Mouse (Mus musculus): Measurements from ENCODE around the gene Cmya5. TPM values are rescaled to one million over a fixed set of nuclear protein-coding genes. Genes with fewer than 3 reads are reported as not detected.

Gene Cmya5
- polyA plus RNA-seq, 1 experiment, result 0.04 TPM

DNA sequence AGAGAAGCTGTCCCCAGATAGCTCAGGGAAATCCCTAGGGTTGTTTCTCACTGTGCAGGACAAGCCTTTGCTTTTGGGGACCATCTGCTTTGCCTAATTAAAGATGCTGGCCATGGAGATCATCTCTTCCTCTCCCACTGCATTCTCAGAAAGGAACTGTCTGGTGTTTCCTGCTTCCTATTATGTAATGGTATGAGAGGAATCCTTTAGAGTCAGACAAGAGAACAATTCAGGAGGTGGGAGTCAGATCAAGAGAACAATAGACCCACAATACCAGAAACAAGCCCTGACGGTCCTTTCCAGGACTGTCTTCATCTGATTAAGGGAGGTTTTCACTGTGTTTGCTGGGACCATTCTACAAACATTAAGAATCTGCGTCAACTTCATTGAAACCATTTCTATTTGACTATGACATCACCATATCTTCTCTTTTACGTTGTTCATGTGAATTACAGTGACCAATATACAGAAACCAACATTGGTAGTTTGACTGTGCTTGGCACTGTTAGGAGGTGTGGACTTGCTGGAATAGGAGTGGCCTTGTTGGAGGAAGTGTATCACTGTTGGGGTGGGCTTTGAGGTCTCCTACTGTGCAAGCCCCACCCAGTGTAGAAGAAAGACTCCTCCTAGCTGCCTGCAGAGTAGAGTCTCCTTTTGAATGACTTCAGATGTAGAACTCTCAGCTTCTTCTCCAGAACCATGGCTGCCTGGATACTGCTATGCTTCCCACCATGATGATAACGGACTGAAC lies 42.0 kb downstream of the Cmya5 start:
- H3K27ac ChIP-seq (ENCODE audit: insufficient read depth, low read length), result no peak overlapping the region

DNA sequence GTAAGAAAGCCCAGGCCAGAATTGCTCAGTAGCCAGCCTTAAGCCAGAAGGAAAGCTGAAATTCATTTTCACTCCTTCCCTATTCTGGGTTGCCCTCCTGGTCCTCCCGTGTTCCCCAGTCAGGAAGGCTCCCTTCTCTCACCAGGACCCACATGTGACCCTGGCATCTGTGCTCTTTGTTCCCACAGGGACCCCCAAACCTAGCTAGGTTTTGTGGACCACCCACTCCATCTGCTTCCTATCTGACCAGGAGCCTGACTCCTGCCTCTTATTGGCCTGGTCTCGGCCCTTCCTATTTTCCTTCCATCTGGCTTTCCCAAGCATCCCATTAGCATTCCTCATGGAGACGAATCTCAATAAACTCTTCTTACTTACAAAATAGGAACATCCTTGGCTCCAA lies 45.9 kb downstream of the Cmya5 start:
- no peak overlapping the region for H3K27ac ChIP-seq (ENCODE audit: insufficient read depth, low read length)

More for the DNA sequence above, 42.0 kb downstream of the Cmya5 start:
- Histone ChIP-seq H3K9me3 (replicated peaks; ENCODE audit: control insufficient read depth, insufficient read depth, low read length, poor library complexity, severe bottlenecking) (no peaks in the 10 kb centered on the region), H3K9ac (ENCODE audit: low read depth, poor library complexity, severe bottlenecking) (no peak overlapping the region), H3K4me3 (ENCODE audit: low read depth, low read length) (no peak overlapping the region), H3K4me1 (ENCODE audit: control insufficient read depth, insufficient read depth, low read length) (no peaks in the 10 kb centered on the region), H3K36me3 (ENCODE audit: control insufficient read depth, insufficient read depth, low read length, poor library complexity, severe bottlenecking) (no peaks in the 10 kb centered on the region), H3K27me3 (ENCODE audit: control insufficient read depth, insufficient read depth, low read length, poor library complexity, severe bottlenecking) (no peaks in the 10 kb centered on the region)
- no peak for TF ChIP-seq EP300 (IDR thresholded peaks at IDR 0.05; ENCODE audit: insufficient read depth, low read depth, low read length)
- no peak for TF ChIP-seq CTCF (IDR thresholded peaks at IDR 0.05; ENCODE audit: low read depth, low read length)
- no peak for TF ChIP-seq POLR2A (IDR thresholded peaks at IDR 0.05; ENCODE audit: insufficient read depth, low read length)

DNA sequence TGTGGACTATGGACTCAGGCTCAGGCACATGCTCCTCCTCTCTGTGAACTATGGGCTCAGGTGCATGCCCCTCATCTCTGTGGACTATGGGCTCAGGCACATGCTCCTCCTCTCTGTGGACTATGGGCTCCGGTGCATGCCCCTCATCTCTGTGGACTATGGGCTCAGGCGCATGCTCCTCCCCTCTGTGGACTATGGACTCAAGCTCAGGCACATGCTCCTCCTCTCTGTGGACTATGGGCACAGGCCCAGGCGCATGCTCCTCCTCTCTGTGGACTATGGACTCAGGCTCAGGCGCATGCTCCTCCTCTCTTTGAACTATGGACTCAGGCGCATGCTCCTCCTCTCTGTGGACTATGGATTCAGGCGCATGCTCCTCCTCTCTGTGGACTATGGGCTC lies 47.9 kb downstream of the Cmya5 start:
- Histone ChIP-seq H3K4me3 (ENCODE audit: low read depth, low read length) (no peak overlapping the region), H3K4me1 (ENCODE audit: control insufficient read depth, insufficient read depth, low read length) (no peaks in the 10 kb centered on the region), H3K9me3 (replicated peaks; ENCODE audit: control insufficient read depth, insufficient read depth, low read length, poor library complexity, severe bottlenecking) (no peaks in the 10 kb centered on the region), H3K27me3 (ENCODE audit: control insufficient read depth, insufficient read depth, low read length, poor library complexity, severe bottlenecking) (no peaks in the 10 kb centered on the region), H3K9ac (ENCODE audit: low read depth, poor library complexity, severe bottlenecking) (no peak overlapping the region), H3K36me3 (ENCODE audit: control insufficient read depth, insufficient read depth, low read length, poor library complexity, severe bottlenecking) (no peaks in the 10 kb centered on the region), H3K27ac (ENCODE audit: insufficient read depth, low read length) (no peak overlapping the region)
- TF ChIP-seq CTCF (IDR thresholded peaks at IDR 0.05; ENCODE audit: low read depth, low read length) (no peak), EP300 (IDR thresholded peaks at IDR 0.05; ENCODE audit: insufficient read depth, low read depth, low read length) (no peak), POLR2A (IDR thresholded peaks at IDR 0.05; ENCODE audit: insufficient read depth, low read length) (no peak)

More for the DNA sequence above, 45.9 kb downstream of the Cmya5 start:
- no peak overlapping the region for H3K9ac ChIP-seq (ENCODE audit: low read depth, poor library complexity, severe bottlenecking)
- no peaks in the 10 kb centered on the region for H3K36me3 ChIP-seq (ENCODE audit: control insufficient read depth, insufficient read depth, low read length, poor library complexity, severe bottlenecking)
- no peaks in the 10 kb centered on the region for H3K4me1 ChIP-seq (ENCODE audit: control insufficient read depth, insufficient read depth, low read length)
- TF ChIP-seq POLR2A (IDR thresholded peaks at IDR 0.05; ENCODE audit: insufficient read depth, low read length), result no peak
- TF ChIP-seq EP300 (IDR thresholded peaks at IDR 0.05; ENCODE audit: insufficient read depth, low read depth, low read length), result no peak
- TF ChIP-seq CTCF (IDR thresholded peaks at IDR 0.05; ENCODE audit: low read depth, low read length), result no peak
- H3K4me3 ChIP-seq (ENCODE audit: low read depth, low read length), result no peak overlapping the region
- H3K27me3 ChIP-seq (ENCODE audit: control insufficient read depth, insufficient read depth, low read length, poor library complexity, severe bottlenecking), result no peaks in the 10 kb centered on the region
- H3K9me3 ChIP-seq (replicated peaks; ENCODE audit: control insufficient read depth, insufficient read depth, low read length, poor library complexity, severe bottlenecking), result no peaks in the 10 kb centered on the region

DNA sequence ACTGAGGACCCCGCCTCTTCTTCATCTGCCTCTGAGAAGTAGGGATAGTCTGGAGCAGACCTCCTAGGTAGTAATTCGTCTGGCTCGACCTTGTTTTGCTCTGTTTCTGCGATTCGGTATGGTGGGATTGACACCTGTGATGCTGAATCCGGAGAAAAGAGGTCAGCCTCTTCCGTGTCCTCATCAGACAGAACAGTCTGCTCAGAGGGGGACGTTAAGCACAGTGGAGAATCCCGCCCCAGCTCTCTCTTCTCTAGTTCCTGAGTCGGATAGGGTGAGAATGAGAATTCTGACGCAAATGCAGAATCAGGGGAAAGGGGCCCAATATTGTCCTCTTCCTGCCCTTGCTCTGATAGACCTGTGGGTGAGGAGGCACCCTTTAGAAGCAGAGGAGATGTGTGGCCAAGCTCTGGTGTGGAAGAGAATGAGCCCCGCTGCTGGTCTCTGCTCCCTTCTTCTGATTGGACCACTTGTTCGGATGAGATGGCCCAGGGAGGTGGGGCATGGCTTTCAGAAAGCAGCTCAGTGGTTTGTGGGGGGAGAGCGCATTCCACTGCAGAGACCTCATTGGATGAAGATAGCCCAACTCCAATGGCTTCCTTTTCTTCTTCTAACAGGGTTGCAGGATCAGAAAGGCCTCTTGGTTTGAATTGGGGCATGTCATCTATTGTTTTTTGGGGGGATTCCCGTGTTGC lies 49.3 kb downstream of the Cmya5 start:
- TF ChIP-seq POLR2A (IDR thresholded peaks at IDR 0.05; ENCODE audit: insufficient read depth, low read length) (no peak), EP300 (IDR thresholded peaks at IDR 0.05; ENCODE audit: insufficient read depth, low read depth, low read length) (no peak), CTCF (IDR thresholded peaks at IDR 0.05; ENCODE audit: low read depth, low read length) (no peak)
- Histone ChIP-seq H3K27ac (ENCODE audit: insufficient read depth, low read length) (no peak overlapping the region), H3K27me3 (ENCODE audit: control insufficient read depth, insufficient read depth, low read length, poor library complexity, severe bottlenecking) (no peaks in the 10 kb centered on the region), H3K4me3 (ENCODE audit: low read depth, low read length) (no peak overlapping the region), H3K9ac (ENCODE audit: low read depth, poor library complexity, severe bottlenecking) (no peak overlapping the region), H3K36me3 (ENCODE audit: control insufficient read depth, insufficient read depth, low read length, poor library complexity, severe bottlenecking) (no peaks in the 10 kb centered on the region), H3K4me1 (ENCODE audit: control insufficient read depth, insufficient read depth, low read length) (no peaks in the 10 kb centered on the region), H3K9me3 (replicated peaks; ENCODE audit: control insufficient read depth, insufficient read depth, low read length, poor library complexity, severe bottlenecking) (no peaks in the 10 kb centered on the region)

DNA sequence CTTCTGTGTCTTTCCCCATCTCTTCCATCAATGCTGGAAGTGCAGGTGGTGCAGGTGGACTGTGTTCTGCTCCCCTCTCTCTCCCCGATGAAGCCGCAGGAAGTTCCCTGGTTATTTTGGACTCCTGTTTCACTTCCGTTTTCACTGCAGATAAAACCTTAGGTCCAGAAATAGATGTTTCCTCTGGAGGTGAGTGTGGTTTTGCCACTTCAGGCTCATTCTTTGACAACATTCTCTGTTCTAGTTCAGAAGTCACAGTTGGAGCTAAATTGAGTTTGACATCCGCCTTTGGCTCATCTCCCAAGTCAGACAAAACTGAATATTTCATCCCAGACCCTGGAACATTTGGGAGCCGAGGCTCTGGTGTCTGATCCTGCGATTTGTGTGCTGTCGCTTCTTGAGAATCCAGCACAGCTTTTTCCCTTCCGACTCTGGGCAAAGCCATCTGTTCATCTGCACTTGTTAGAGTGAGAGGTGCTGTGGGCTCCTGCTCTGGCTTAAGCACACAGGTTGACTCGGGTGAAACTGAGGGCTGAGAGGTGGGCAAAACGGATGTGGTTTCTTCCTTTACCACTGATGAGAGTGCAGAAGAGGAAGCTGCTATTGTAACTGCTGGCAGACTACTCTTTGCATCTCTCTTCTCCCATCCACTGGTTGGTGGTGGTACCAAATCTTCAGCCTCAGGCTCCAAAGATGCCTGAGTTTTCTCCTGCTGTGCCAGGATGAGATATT lies 50.2 kb downstream of the Cmya5 start:
- Histone ChIP-seq H3K9me3 (replicated peaks; ENCODE audit: control insufficient read depth, insufficient read depth, low read length, poor library complexity, severe bottlenecking) (no peaks in the 10 kb centered on the region), H3K27ac (ENCODE audit: insufficient read depth, low read length) (no peak overlapping the region), H3K4me3 (ENCODE audit: low read depth, low read length) (no peak overlapping the region), H3K4me1 (ENCODE audit: control insufficient read depth, insufficient read depth, low read length) (no peaks in the 10 kb centered on the region), H3K36me3 (ENCODE audit: control insufficient read depth, insufficient read depth, low read length, poor library complexity, severe bottlenecking) (no peaks in the 10 kb centered on the region), H3K9ac (ENCODE audit: low read depth, poor library complexity, severe bottlenecking) (no peak overlapping the region), H3K27me3 (ENCODE audit: control insufficient read depth, insufficient read depth, low read length, poor library complexity, severe bottlenecking) (no peaks in the 10 kb centered on the region)
- TF ChIP-seq EP300 (IDR thresholded peaks at IDR 0.05; ENCODE audit: insufficient read depth, low read depth, low read length) (no peak), POLR2A (IDR thresholded peaks at IDR 0.05; ENCODE audit: insufficient read depth, low read length) (no peak), CTCF (IDR thresholded peaks at IDR 0.05; ENCODE audit: low read depth, low read length) (no peak)

Measured in ES-Bruce4 (cell line).